Comparison of ENCODE assay signal across 12 mouse cellular contexts in genomic region chr5:98283696-98284478, GRCm38 (mm10). TPM values are rescaled to one million over a fixed set of nuclear protein-coding genes. Genes with fewer than 3 reads are reported as not detected.
A peak's percentile ranks its signal among the peaks of the same experiment; 100 is the strongest.
DNase-seq lines count a peak whose midpoint lies in the region; ATAC-seq and TF ChIP-seq lines count a peak whose summit lies in the region.
"Had no signal": no experiment of that assay in that cellular context is flagged by ENCODE, and none has a peak within 500 bp of the region (broad histone marks: within the 10 kb centered on the region; RNA-seq: fewer than 3 reads in every experiment).

No protein-coding gene starts in this region.

- no peak overlapping the region for H3K4me2 ChIP-seq in forebrain, embryonic 14.5 days (ENCODE audit: low read length)
- H3K4me2 ChIP-seq in forebrain, embryonic 11.5 days (ENCODE audit: low read depth, low read length, severe bottlenecking) = no peak overlapping the region
- 0 out of 2 replicates have a peak overlapping the region, but pooled peaks have one; percentile 21 for H3K4me2 ChIP-seq in kidney, postnatal 0 days (ENCODE audit: low read length)
- H3K4me2 ChIP-seq in limb, embryonic 13.5 days (replicated peaks) = peak overlapping the region; percentile 42
- H3K4me2 ChIP-seq: forebrain, embryonic 15.5 days had no signal

- no peak overlapping the region for H3K4me3 ChIP-seq in forebrain, embryonic 14.5 days (ENCODE audit: low read depth, low read length)
- no peak overlapping the region for H3K4me3 ChIP-seq in forebrain, embryonic 11.5 days (ENCODE audit: low read depth, low read length)
- H3K4me3 ChIP-seq in kidney, postnatal 0 days (replicated peaks; ENCODE audit: low read depth, low read length) = no peak overlapping the region
- no peak overlapping the region for H3K4me3 ChIP-seq in limb, embryonic 13.5 days
- H3K4me3 ChIP-seq: forebrain, embryonic 15.5 days had no signal

- peak; percentile 8 for DNase-seq in forebrain, embryonic 14.5 days (ENCODE audit: low spot score)
- DNase-seq in forebrain, embryonic 11.5 days (ENCODE audit: low spot score) = no peak
- peak; percentile 15 for DNase-seq in kidney, postnatal 0 days (ENCODE audit: low spot score)
- DNase-seq in kidney, adult 18-20 months = no peak
- peak; percentile 46 for DNase-seq in Patski (ENCODE audit: low read depth, low spot score)
- no peak for DNase-seq in adrenal gland, adult 2 months
- DNase-seq in thymus, postnatal 36 days = no peak
- DNase-seq: cerebellum, adult 11 months; kidney, adult 9 months had no signal

- POLR2A ChIA-PET in Patski (lab: Charles Lee) = no interaction called here

- CTCF ChIA-PET in Patski (lab: Charles Lee) = interaction anchor here (0.9 to 1.4 kb wide), 2 partner anchors 33 to 44 kb away, joined by 3 read pairs; no protein-coding TSS in a partner anchor

- WGBS in forebrain, embryonic 14.5 days = 40% methylated on average over 17 of the region's 17 CpGs
- 34% methylated on average over 17 of the region's 17 CpGs for WGBS in forebrain, embryonic 11.5 days
- 36% methylated on average over 17 of the region's 17 CpGs for WGBS in kidney, postnatal 0 days
- WGBS in limb, embryonic 13.5 days = 26% methylated on average over 17 of the region's 17 CpGs

- TF ChIP-seq CTCF in kidney, postnatal 0 days (IDR thresholded peaks at IDR 0.05; ENCODE audit: low read depth) = no peak
- no peak for TF ChIP-seq CTCF in Patski (IDR thresholded peaks at IDR 0.05)

- H3K27me3 ChIP-seq in forebrain, embryonic 14.5 days (replicated peaks; ENCODE audit: control insufficient read depth, insufficient read depth, low read length) = no peaks in the 10 kb centered on the region
- H3K27me3 ChIP-seq in forebrain, embryonic 11.5 days (ENCODE audit: control insufficient read depth, insufficient read depth, low read length) = no peaks in the 10 kb centered on the region
- H3K27me3 ChIP-seq in kidney, postnatal 0 days (ENCODE audit: insufficient read depth, low read length) = no peaks in the 10 kb centered on the region
- H3K27me3 ChIP-seq in Patski = no peaks in the 10 kb centered on the region
- peaks cover 17% of the 10 kb centered on the region; the same call in 1 of the 2 replicates for H3K27me3 ChIP-seq in limb, embryonic 13.5 days
- H3K27me3 ChIP-seq: forebrain, embryonic 15.5 days had no signal

- no peaks in the 10 kb centered on the region for H3K4me1 ChIP-seq in forebrain, embryonic 14.5 days (ENCODE audit: control insufficient read depth, insufficient read depth, low read length)
- 0 out of 2 replicates have a peak, but pooled peaks cover 2% of the 10 kb centered on the region for H3K4me1 ChIP-seq in forebrain, embryonic 11.5 days (replicated peaks; ENCODE audit: control insufficient read depth, insufficient read depth, low read length)
- no peaks in the 10 kb centered on the region for H3K4me1 ChIP-seq in kidney, postnatal 0 days (replicated peaks; ENCODE audit: insufficient read depth, low read length)
- peaks cover 17% of the 10 kb centered on the region for H3K4me1 ChIP-seq in limb, embryonic 13.5 days

- in situ Hi-C loops in Patski (cut with MboI; ENCODE audit: low pct_unique_long_range_greater_than_20kb) = no loop called here

- H3K27ac ChIP-seq in forebrain, embryonic 14.5 days (ENCODE audit: low read depth, low read length) = no peak overlapping the region
- no peak overlapping the region for H3K27ac ChIP-seq in forebrain, embryonic 11.5 days (ENCODE audit: low read depth, low read length)
- no peak overlapping the region for H3K27ac ChIP-seq in kidney, postnatal 0 days
- no peak overlapping the region for H3K27ac ChIP-seq in limb, embryonic 13.5 days
- H3K27ac ChIP-seq: forebrain, embryonic 15.5 days had no signal

- H3K9me3 ChIP-seq in forebrain, embryonic 14.5 days (replicated peaks; ENCODE audit: control insufficient read depth, low read length) = no peaks in the 10 kb centered on the region
- no peaks in the 10 kb centered on the region for H3K9me3 ChIP-seq in forebrain, embryonic 11.5 days (ENCODE audit: control insufficient read depth, low read length)
- H3K9me3 ChIP-seq in kidney, postnatal 0 days (replicated peaks; ENCODE audit: low read length) = no peaks in the 10 kb centered on the region
- H3K9me3 ChIP-seq in limb, embryonic 13.5 days = no peaks in the 10 kb centered on the region
- H3K9me3 ChIP-seq: forebrain, embryonic 15.5 days had no signal

- H3K9ac ChIP-seq in forebrain, embryonic 14.5 days (ENCODE audit: low read length) = no peak overlapping the region
- H3K9ac ChIP-seq in forebrain, embryonic 11.5 days (ENCODE audit: low read length) = no peak overlapping the region
- no peak overlapping the region for H3K9ac ChIP-seq in kidney, postnatal 0 days (ENCODE audit: low read depth, low read length)
- no peak overlapping the region for H3K9ac ChIP-seq in limb, embryonic 13.5 days
- H3K9ac ChIP-seq: forebrain, embryonic 15.5 days had no signal

- no peaks in the 10 kb centered on the region for H3K36me3 ChIP-seq in forebrain, embryonic 14.5 days (ENCODE audit: control insufficient read depth, insufficient read depth, low read length)
- H3K36me3 ChIP-seq in forebrain, embryonic 11.5 days (ENCODE audit: control insufficient read depth, insufficient read depth, low read length) = no peaks in the 10 kb centered on the region
- H3K36me3 ChIP-seq in kidney, postnatal 0 days (ENCODE audit: insufficient read depth, low read length) = no peaks in the 10 kb centered on the region
- H3K36me3 ChIP-seq in limb, embryonic 13.5 days = no peaks in the 10 kb centered on the region
- H3K36me3 ChIP-seq: forebrain, embryonic 15.5 days had no signal

- ATAC-seq in forebrain, embryonic 14.5 days = peak; percentile 62; the same call in 1 of the 2 replicates
- ATAC-seq in forebrain, embryonic 11.5 days (replicated peaks; ENCODE audit: low FRiP score) = no peak; the same call in 1 of the 2 replicates
- ATAC-seq in kidney, postnatal 0 days (replicated peaks; ENCODE audit: low FRiP score, low read depth) = no peak
- ATAC-seq in Patski = peak; percentile 82
- ATAC-seq in limb, embryonic 13.5 days (ENCODE audit: low FRiP score, low read depth) = peak; percentile 71
- ATAC-seq: forebrain, embryonic 15.5 days had no signal

RNA-seq across cellular contexts. Expression of gene Fgf5, which starts 29.9 kb away (rescaled TPM):
- 0.29 and 0.78 TPM in 2 replicates for polyA plus RNA-seq in forebrain, embryonic 14.5 days (2014; fragmentation: Nextera tagmentation; extraction: Ambion mirVana)
- 0.16 and 0.32 TPM in 2 replicates for polyA plus RNA-seq in forebrain, embryonic 11.5 days (2014; fragmentation: Nextera tagmentation; extraction: Ambion mirVana)
- not detected in 2 replicates for polyA plus RNA-seq in kidney, postnatal 0 days (2015; fragmentation: Nextera tagmentation; extraction: Ambion mirVana)
- 0.68 TPM for polyA plus RNA-seq in Patski (2021)
- 1.0 and 1.4 TPM in 2 replicates for polyA plus RNA-seq in limb, embryonic 13.5 days (2015; fragmentation: Nextera tagmentation; extraction: Ambion mirVana)
- under 1 TPM in 1 of 2 experiments, not detected in 1; 0.10 TPM for total RNA-seq in adrenal gland, adult 2 months (2021)
- not detected in 2 replicates for polyA plus RNA-seq in adrenal gland, adult 2 months (2012; rRNA removed)

RNA-seq across cellular contexts. Expression of gene Cfap299, which starts 45.2 kb away (rescaled TPM):
- 1.5 and 1.7 TPM in 2 replicates for polyA plus RNA-seq in forebrain, embryonic 14.5 days (2014; fragmentation: Nextera tagmentation; extraction: Ambion mirVana)
- polyA plus RNA-seq in forebrain, embryonic 11.5 days (2014; fragmentation: Nextera tagmentation; extraction: Ambion mirVana) = 0.23 and 0.32 TPM in 2 replicates
- 0.34 and 0.43 TPM in 2 replicates for polyA plus RNA-seq in kidney, postnatal 0 days (2015; fragmentation: Nextera tagmentation; extraction: Ambion mirVana)
- 0.23 TPM for polyA plus RNA-seq in Patski (2021)
- polyA plus RNA-seq in limb, embryonic 13.5 days (2015; fragmentation: Nextera tagmentation; extraction: Ambion mirVana) = 0.23 and 0.46 TPM in 2 replicates
- not detected for total RNA-seq in adrenal gland, adult 2 months (2021)
- polyA plus RNA-seq in adrenal gland, adult 2 months (2012; rRNA removed) = not detected in 2 replicates
- polyA plus RNA-seq: liver, embryonic 16.5 days had no signal

Comparison
In these comparisons a context has a peak if more than half of its experiments do, and no peak if none do; other contexts are left out.
1. ATAC-seq: peak in forebrain, embryonic 14.5 days (single experiment), Patski (single experiment) and limb, embryonic 13.5 days (single experiment); none in forebrain, embryonic 11.5 days (single experiment) and kidney, postnatal 0 days (single experiment).
2. DNase-seq: peak in forebrain, embryonic 14.5 days (single experiment), kidney, postnatal 0 days (single experiment) and Patski (single experiment); none in forebrain, embryonic 11.5 days (single experiment), kidney, adult 18-20 months (single experiment), adrenal gland, adult 2 months (single experiment) and thymus, postnatal 36 days (0 of 2).
3. H3K4me2 ChIP-seq: peak in kidney, postnatal 0 days (single experiment) and limb, embryonic 13.5 days (single experiment); none in forebrain, embryonic 14.5 days (single experiment) and forebrain, embryonic 11.5 days (single experiment).